Mouse (Mus musculus) brain, embryonic 18.5 days (tissue): Measurements from ENCODE around the gene Ap1m2.

Experiments
- DNase-seq: peaks from one replicate; pipeline ENCODE4 v3.0.0-alpha.2; 2012; ENCODE audit warnings: low read depth, low spot score

The Ap1m2 gene

DNA sequence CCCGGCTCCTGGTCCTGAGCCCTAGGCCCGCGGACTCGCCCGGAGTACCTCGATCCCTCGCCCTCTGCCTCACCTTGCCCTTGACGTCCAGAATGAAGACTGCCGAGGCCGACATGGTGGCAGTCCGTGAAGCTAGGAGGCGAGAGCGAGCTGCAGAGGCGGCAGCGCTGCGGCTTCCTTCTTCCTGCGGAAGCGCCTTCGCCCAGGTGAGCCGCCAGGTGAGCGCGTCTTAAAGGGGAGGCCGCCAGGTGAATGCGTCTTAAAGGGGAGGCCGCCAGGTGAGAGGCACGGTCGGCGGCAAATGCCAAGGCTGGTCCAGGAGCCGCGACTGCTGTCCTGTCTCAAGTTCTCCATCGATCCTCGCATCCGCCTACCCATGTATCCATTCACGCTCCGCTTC is at the start of gene Ap1m2:
Gene Ap1m2 (minus strand): TSS at position 204 of the 400 bp plus-strand sequence.
- DNase-seq = no peak

DNA sequence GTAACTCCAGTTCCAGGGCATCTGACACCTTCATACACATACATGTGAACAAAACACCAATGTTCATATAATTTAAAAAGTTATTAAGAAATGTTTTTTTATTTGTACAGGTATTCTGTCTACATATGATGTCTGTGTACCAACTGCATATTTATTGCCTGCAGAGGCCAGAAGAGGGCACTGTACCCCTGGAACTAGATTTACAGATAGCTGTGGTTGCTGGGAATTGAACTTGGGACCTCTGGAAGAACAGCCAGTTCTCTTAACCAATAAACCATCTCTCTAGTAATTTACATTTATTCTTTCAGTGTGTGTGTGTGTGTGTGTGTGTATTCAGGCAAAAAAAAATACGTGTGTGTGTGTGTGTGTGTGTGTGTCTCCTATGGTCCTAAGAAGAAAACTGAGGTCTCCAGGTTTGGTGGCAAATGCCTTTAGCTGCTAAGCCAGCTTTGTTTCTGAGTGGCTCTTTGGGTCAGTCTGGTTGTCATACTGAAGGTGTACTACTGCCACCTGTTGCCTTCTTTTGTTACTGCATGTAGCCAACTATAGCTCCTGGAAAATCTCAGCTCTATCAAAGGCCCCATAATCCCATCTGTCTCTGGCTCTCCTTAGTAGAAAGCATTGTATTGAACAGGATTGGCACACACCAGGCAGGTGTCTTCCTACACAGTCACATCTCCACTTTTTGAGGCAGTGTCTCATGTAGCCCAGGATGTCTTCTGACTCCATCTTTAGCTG is 45.0 kb upstream of the Ap1m2 start:
- DNase-seq = peak; percentile 24

GRCm38 (mm10) chr9:21354796-21355195 is 42.7 kb upstream of the Ap1m2 start:
- DNase-seq = no peak

DNA sequence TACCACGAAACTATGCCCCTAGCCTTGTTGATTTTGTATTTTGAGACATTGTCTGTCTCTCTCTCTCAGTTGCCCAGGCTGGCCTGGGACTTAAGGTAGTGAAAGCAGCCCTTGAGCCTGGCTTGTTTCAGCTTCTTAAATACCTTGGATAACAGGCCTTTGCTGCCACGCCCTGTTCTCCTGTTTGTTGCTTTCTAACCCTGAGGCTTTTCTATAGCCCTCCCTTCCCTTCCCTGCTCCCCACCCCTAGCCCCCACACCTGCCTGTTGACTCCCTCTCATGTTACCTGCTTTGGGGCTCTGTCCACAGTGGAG is 41.2 kb upstream of the Ap1m2 start:
- DNase-seq = no peak

DNA sequence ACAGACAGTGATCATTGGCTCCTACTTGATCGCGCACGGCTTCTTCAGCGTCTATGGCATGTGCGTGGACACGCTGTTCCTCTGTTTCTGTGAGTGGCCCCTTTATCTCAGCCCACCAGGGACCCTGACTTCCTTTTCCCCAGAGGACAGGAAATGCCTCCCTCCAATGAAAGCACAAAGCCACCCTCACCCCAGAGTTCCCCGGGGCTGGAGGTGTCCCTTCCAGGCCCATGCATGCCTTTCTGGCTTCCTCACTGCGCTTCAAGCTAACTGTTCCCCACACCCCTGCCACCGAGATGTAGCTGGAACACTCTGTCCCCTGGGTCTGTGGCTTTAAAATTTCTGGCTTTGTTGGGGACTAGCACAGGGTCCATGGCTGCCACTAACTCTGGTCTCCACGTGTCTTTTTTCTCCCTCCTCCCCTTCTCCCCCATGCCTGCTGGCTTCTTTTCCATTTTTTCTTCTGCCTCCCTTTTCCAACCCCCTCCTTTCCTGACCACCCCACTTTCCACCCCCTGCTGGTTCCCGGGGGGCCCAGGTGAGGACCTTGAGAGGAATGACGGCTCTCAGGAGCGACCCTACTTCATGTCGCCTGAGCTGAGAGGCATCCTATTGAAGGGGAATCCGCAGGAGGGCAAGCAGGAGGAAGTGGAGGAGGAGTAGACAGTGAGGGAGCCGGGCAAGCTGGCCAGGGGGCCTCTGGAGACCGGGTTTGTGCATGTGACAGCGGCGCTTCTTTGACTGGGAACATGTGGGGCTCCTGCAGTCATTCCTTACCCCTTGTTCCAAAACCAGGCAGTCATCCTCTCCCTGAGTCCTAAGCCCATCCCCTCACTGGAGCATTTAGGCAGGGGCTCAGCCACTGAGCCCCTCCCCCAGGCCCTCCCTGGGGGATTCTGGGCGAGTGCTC is 40.6 kb upstream of the Ap1m2 start:
- no peak for DNase-seq

DNA sequence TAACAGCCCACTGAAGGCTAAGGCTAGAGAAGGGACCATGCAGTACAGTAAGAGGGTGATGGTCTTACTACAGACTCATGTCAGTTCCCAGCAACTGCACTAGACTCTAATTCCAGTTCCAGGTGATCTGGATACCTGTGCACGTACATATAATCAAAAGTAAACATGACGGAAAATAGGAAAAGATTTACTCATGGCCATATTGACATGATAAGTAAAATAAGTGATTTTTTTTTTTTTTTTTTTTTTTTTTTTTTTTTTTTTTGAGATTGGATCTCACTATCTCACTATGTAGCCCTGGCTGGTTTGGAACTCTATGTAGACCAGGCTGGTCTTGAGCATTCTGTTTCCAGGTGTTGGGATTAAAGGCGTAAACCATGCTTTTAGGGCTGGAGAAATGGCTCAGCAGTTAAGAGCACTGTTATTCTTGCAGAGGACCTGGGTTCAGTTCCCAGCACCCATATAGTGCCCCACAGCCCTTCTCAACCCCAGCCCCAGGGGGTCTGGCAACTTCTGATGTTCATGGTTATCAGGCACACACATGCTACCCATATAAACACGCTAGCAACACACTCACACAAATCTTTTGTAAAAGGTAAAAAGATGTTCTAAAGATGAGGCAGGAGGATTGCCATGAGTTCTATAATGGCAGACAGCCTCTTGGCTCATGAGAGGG is 39.7 kb upstream of the Ap1m2 start:
- DNase-seq = no peak

DNA sequence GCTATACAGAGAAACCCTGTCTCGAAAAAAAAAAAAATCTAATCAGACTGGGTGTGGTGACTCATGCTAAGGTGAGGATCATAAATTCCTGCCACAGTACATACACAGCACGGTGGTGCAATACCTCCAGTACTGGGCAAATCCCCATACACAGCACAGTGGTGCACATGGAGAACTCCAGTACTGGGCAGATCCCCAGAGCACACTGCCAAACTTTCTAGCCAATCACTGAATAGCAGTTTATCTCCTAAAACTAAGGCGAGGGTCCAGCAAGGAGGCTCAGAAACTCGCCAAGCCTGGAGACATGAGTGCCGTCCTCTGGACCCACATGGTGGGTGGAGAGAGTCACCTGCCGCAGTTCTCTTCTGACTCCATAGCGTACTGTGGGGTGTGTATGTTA is 39.0 kb upstream of the Ap1m2 start:
- no peak for DNase-seq

DNA sequence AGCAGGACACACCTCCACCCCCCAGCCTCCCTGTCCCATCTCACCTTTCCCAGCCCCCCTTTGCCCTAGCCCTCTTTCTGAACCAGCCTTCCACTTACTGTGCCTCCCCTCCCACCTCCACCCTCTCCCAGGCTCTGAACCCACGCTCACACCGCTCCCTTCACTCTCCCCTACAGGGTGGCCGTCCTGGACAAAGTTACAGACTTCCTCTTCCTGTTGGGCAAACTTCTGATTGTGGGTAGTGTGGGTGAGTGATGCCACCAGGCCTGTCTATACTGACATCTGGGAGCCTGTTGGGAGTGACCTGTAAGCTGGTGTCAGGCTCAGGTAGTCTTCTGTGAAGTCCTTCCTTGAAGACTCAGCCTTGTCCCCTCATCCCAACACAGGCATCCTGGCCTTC is 36.0 kb upstream of the Ap1m2 start:
- no peak for DNase-seq

DNA sequence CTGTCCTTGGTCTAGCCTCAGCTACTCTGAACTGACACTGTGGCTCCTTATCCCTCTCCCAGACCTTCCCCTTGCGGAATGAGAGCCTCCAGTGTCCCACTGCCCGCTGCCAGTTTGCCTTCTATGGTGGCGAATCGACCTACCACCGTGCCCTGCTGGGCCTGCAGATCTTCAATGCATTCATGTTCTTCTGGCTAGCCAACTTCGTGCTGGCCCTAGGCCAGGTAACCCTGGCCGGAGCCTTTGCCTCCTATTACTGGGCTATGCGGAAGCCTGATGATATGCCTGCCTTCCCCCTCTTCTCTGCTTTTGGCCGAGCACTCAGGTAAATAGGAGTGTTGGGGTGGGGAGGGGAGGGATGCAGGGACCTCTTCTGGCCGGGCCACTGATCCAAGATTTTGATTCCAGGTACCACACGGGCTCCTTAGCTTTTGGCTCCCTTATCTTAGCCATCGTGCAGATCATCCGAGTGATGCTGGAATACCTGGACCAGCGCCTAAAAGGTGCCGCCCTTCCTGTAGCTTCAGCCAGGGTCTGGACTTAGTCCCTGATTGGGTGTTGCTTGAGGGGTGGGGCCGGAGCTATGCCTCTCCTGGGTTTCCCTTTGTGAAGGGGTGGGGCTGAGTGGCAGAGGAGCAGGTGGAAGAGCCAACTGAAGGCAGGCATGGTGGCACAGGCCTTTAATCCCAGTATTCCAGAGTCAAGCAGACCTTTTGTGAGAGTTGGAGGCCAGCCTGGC is 34.7 kb upstream of the Ap1m2 start:
- DNase-seq = no peak

- DNase-seq = no peak
Measured at GRCm38 (mm10) chr9:21340411-21340810, 28.3 kb upstream of the Ap1m2 start.

DNA sequence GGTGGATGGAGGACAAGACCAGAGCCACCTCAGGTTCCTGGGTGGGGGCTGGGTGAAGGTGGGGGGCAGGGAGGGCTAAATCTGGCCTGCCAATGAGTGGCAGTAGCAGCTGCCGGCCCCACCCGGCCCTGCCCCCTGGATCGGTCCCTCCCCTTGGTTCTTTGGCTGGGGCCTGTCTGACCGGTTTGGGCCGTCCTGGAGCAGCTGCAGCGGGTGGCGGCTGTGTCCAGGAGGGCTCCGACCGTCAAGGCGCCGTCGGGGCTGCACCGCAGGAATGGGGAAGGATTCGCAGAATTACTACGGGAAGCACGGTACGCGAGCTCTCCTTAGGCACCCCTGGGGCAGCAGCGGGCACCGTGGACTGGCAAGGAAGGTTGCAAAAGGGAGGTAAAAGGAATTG is 25.5 kb upstream of the Ap1m2 start:
- DNase-seq = no peak

DNA sequence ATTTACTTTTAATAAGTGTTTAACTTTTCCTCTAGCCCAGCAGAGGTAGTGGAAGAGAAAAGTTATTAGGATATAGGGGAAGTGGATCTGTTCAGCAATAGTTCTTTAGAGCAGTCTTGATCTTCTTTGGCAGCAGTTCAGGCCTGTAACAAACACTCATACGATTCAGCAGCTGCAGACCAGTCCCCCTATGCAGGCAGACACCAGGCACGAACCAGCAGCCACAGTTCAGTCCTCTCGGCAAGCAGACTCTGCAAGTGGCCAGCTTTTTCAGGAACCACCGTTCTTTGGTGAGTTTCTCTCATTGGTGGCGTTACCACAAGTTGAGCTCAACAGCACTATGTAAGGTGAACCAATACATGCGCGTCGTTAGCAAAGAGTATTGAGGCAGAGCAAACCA is 24.4 kb upstream of the Ap1m2 start:
- no peak for DNase-seq

GRCm38 (mm10) chr9:21335391-21335790 is 23.3 kb upstream of the Ap1m2 start:
- DNase-seq = no peak

- no peak for DNase-seq
Measured at GRCm38 (mm10) chr9:21334747-21335146, 22.6 kb upstream of the Ap1m2 start.

- DNase-seq = no peak
Measured at GRCm38 (mm10) chr9:21333523-21333922, 21.4 kb upstream of the Ap1m2 start.

DNA sequence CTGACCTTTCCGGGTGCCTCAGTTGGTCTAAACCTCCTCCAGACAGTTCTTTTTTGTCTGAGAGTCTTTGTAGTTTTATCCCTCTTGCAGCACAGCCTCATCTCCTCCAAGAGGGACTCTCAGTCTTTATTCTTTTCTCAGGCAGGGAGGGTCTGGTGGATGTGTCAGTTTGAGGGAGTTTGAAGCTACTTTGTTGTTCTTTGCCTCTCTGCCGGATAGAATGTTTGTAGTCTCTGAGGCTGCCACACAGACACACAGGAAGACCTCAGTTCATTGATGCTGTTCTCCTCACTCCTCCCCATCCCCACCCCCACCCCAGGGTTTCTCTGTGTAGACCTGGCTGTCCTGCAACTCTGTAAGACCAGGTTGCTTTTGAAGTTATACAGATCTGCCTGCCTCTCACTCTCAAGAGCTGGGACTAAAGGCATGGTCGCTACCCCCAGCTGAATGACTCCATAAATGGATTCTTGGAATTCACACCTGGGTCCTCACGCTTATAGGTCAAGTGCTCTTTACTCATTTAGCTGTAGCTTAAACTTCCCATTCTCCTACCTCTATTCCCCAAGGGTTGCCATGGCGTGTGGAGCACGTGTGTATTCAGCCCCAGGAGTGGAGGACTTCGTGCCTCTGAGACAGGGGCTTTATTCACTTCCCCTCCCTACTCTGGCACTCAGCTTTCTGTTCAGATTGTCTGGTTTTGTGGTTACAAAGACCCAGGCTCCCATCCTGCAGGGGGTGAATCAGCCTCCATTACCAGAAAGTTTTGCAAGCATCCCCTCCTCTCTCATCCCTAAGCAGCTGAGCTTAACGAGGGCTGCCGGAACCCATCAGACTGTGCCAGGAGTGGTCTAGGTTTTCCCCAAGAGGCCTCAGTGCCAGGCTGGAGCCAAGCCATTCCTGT is 20.3 kb upstream of the Ap1m2 start:
- no peak for DNase-seq

DNA sequence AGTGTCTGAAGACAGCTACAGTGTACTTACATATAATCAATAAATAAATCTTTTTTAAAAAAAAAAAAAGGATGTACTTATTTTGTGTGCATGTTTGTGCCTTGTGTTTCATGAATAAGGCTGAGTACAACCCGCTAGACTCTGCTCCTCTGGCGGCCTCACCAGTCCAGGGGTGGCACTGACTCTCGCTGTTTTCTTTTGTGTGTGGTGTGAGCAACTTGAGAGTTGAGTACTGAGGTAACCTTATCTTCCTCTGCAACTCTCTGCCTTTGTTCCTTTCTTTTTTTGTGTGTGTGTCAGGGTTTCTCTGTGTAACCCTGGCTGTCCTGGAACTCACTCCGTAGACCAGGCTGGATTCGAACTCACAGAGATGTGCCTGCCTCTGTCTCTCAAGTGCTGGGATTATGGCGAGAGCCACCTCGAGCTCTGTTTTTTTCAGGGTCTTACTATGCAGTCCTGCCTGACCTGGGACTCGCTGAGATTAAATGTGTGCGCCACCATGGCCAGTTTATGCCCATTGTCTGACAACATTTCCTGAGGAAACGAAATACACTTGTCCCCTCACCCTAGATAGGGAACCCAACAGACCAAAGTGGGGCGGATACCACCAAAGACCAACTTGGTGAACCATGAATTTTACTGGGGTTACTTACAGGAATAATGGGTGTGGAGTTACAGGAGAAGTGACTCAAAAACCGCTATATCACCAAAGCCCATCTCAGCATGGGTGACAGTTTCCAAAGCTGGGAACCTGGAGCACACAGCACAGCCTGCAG is 19.4 kb upstream of the Ap1m2 start:
- no peak for DNase-seq

DNA sequence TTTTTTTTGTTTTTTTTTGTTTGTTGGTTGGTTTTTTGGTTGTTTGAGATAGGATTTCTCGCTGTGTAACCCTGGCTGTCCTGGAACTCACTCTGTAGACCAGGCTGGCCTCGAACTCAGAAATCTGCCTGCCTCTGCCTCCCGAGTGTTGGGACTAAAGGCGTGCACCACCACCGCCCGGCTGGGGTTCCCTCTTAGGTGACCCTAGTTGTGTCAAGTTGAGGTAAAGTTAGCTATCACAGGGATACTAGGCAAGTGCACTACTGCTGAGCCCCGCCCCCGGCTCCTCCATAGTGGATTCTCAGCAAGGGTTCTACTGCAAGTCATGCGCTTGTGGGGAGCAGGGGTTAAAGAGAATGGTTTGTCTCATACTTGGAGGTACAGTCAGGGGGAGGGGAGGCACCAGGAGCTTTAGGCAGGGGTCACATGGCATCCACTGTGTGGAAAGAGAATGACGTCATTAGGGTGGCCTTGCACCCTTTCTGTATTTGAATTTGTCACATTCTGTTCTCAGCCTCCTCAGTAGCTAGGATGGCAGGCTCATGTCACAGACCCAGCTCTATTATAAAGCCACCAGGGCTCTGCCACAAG is 17.7 kb upstream of the Ap1m2 start:
- no peak for DNase-seq

DNA sequence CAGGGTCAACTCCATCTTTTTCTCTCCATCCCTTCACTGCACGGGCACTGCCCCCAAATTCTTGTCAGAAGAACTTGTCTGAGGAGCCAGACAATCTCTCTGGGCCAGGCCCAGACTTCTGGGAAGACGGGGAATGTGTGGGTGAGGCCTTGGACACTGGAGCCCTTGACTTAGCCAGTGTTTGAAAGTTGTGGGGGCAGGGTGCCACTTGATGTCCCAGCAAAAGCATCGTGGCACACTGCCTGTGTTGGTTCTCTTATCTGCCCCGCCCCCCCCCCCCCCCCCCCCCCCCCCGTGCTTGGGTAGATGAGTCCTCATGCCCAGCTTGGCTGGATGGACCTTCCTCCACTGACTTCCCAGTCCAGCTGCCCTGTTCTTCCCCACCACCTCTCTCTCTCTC is 16.9 kb upstream of the Ap1m2 start:
- DNase-seq = no peak

GRCm38 (mm10) chr9:21328041-21328440 is 15.9 kb upstream of the Ap1m2 start:
- no peak for DNase-seq
